Mouse (Mus musculus): ENCODE data around the gene Agtrap.
"Not testable (repeated sequence)": the region's sequence is repeated elsewhere in the genome, so short reads cannot be mapped to it uniquely, and the experiment has no call there.

The Agtrap gene

GRCm38 (mm10) chr4:148087907-148088527, at the start of gene Agtrap:
TSS of gene Agtrap (minus strand) at chr4:148088031.
- DNase-seq (ENCODE audit: low read depth, low spot score) = peak; percentile 85

- DNase-seq (ENCODE audit: low read depth, low spot score) = no peak
Measured at GRCm38 (mm10) chr4:148137503-148137902, 49.7 kb upstream of the Agtrap start.

GRCm38 (mm10) chr4:148134988-148135387, 47.2 kb upstream of the Agtrap start:
- DNase-seq (ENCODE audit: low read depth, low spot score) = no peak

GRCm38 (mm10) chr4:148131497-148132081, 43.8 kb upstream of the Agtrap start:
- DNase-seq (ENCODE audit: low read depth, low spot score) = no peak

- DNase-seq (ENCODE audit: low read depth, low spot score) = no peak
Measured at GRCm38 (mm10) chr4:148130561-148131413, 43.0 kb upstream of the Agtrap start, which contains the start of gene Draxin. TSS of gene Draxin (minus strand) at chr4:148130698.

- DNase-seq (ENCODE audit: low read depth, low spot score) = no peak
Measured at GRCm38 (mm10) chr4:148130133-148130532, 42.3 kb upstream of the Agtrap start, which contains the start of gene Mad2l2. TSS of gene Mad2l2 (plus strand) at chr4:148130384.

GRCm38 (mm10) chr4:148128672-148129071, 40.8 kb upstream of the Agtrap start:
- no peak for DNase-seq (ENCODE audit: low read depth, low spot score)

- no peak for DNase-seq (ENCODE audit: low read depth, low spot score)
Measured at GRCm38 (mm10) chr4:148128241-148128640, 40.4 kb upstream of the Agtrap start.

GRCm38 (mm10) chr4:148122694-148123066, 34.8 kb upstream of the Agtrap start:
- no peak for DNase-seq (ENCODE audit: low read depth, low spot score)

- DNase-seq (ENCODE audit: low read depth, low spot score) = no peak
Measured at GRCm38 (mm10) chr4:148121982-148122693, 34.3 kb upstream of the Agtrap start.

GRCm38 (mm10) chr4:148121362-148121761, 33.5 kb upstream of the Agtrap start:
- DNase-seq (ENCODE audit: low read depth, low spot score) = no peak

GRCm38 (mm10) chr4:148120555-148120954, 32.7 kb upstream of the Agtrap start:
- DNase-seq (ENCODE audit: low read depth, low spot score) = no peak

- DNase-seq (ENCODE audit: low read depth, low spot score) = not testable (repeated sequence)
Measured at GRCm38 (mm10) chr4:148119578-148119977, 31.7 kb upstream of the Agtrap start.

GRCm38 (mm10) chr4:148117392-148117791, 29.6 kb upstream of the Agtrap start:
- DNase-seq (ENCODE audit: low read depth, low spot score) = peak; percentile 16

- DNase-seq (ENCODE audit: low read depth, low spot score) = peak; percentile 40
Measured at GRCm38 (mm10) chr4:148116657-148117056, 28.8 kb upstream of the Agtrap start.

GRCm38 (mm10) chr4:148115467-148115866, 27.6 kb upstream of the Agtrap start:
- DNase-seq (ENCODE audit: low read depth, low spot score) = peak; percentile 75

- peak; percentile 95 for DNase-seq (ENCODE audit: low read depth, low spot score)
Measured at GRCm38 (mm10) chr4:148114758-148115391, 27.0 kb upstream of the Agtrap start.

- DNase-seq (ENCODE audit: low read depth, low spot score) = no peak
Measured at GRCm38 (mm10) chr4:148112519-148112918, 24.7 kb upstream of the Agtrap start.

GRCm38 (mm10) chr4:148109215-148109614, 21.4 kb upstream of the Agtrap start:
- no peak for DNase-seq (ENCODE audit: low read depth, low spot score)

GRCm38 (mm10) chr4:148108565-148109100, 20.8 kb upstream of the Agtrap start:
- DNase-seq (ENCODE audit: low read depth, low spot score) = peak; percentile 26

Data from 3T3-L1 (cell line).